Mouse (Mus musculus): ENCODE measurements around the gene Gatad2a. TPM values are rescaled to one million over a fixed set of nuclear protein-coding genes. Genes with fewer than 3 reads are reported as not detected.

The Gatad2a gene
- polyA plus RNA-seq, 1 experiment from 2014 or later = 43.6 TPM

GRCm38 (mm10) chr8:69870907-69871306 is 125.3 kb downstream of the Gatad2a start:
- no peak for ATAC-seq (ENCODE audit: insufficient number of reproducible peaks, low FRiP score, low TSS enrichment, low read depth)
- H3K27me3 ChIP-seq = no peaks in the 10 kb centered on the region
- no peak overlapping the region for H3K4me2 ChIP-seq (replicated peaks)
- WGBS = 82% methylated on average over 6 of the region's 6 CpGs
- no peak overlapping the region for H3K4me3 ChIP-seq (replicated peaks)
- no peak overlapping the region for H3K27ac ChIP-seq (replicated peaks)
- H3K9ac ChIP-seq = no peak overlapping the region
- H3K36me3 ChIP-seq = no peaks in the 10 kb centered on the region
- H3K9me3 ChIP-seq (replicated peaks) = no peaks in the 10 kb centered on the region
- H3K4me1 ChIP-seq = no peaks in the 10 kb centered on the region

GRCm38 (mm10) chr8:69870003-69870765 is 126.0 kb downstream of the Gatad2a start:
- Histone ChIP-seq H3K9ac (no peak overlapping the region), H3K4me3 (replicated peaks) (no peak overlapping the region), H3K4me1 (no peaks in the 10 kb centered on the region), H3K4me2 (replicated peaks) (no peak overlapping the region), H3K27me3 (no peaks in the 10 kb centered on the region), H3K9me3 (replicated peaks) (no peaks in the 10 kb centered on the region), H3K27ac (replicated peaks) (no peak overlapping the region), H3K36me3 (no peaks in the 10 kb centered on the region)
- no peak for ATAC-seq (ENCODE audit: insufficient number of reproducible peaks, low FRiP score, low TSS enrichment, low read depth)
- WGBS = 77% methylated on average over 11 of the region's 11 CpGs

- H3K4me3 ChIP-seq (replicated peaks) = no peak overlapping the region
- no peaks in the 10 kb centered on the region for H3K4me1 ChIP-seq
- no peak for ATAC-seq (ENCODE audit: insufficient number of reproducible peaks, low FRiP score, low TSS enrichment, low read depth)
- H3K27ac ChIP-seq (replicated peaks) = no peak overlapping the region
- no peaks in the 10 kb centered on the region for H3K27me3 ChIP-seq
- H3K9me3 ChIP-seq (replicated peaks) = no peaks in the 10 kb centered on the region
- H3K4me2 ChIP-seq (replicated peaks) = no peak overlapping the region
- H3K9ac ChIP-seq = no peak overlapping the region
- WGBS = 46% methylated on average over 5 of the region's 5 CpGs
- no peaks in the 10 kb centered on the region for H3K36me3 ChIP-seq
These were observed 128.4 kb downstream of the Gatad2a start for GRCm38 (mm10) chr8:69867696-69868326.

- Histone ChIP-seq H3K9me3 (replicated peaks) (no peaks in the 10 kb centered on the region), H3K4me2 (replicated peaks) (no peak overlapping the region), H3K9ac (no peak overlapping the region), H3K36me3 (no peaks in the 10 kb centered on the region), H3K4me1 (no peaks in the 10 kb centered on the region), H3K27ac (replicated peaks) (no peak overlapping the region), H3K4me3 (replicated peaks) (no peak overlapping the region), H3K27me3 (no peaks in the 10 kb centered on the region)
- WGBS = 68% methylated on average over 5 of the region's 5 CpGs
- no peak for ATAC-seq (ENCODE audit: insufficient number of reproducible peaks, low FRiP score, low TSS enrichment, low read depth)
These were observed 132.0 kb downstream of the Gatad2a start for GRCm38 (mm10) chr8:69864180-69864579.

GRCm38 (mm10) chr8:69863387-69864020 is 132.7 kb downstream of the Gatad2a start:
- H3K4me1 ChIP-seq = no peaks in the 10 kb centered on the region
- 83% methylated on average over 5 of the region's 5 CpGs for WGBS
- H3K9me3 ChIP-seq (replicated peaks) = no peaks in the 10 kb centered on the region
- no peak overlapping the region for H3K4me2 ChIP-seq (replicated peaks)
- ATAC-seq (ENCODE audit: insufficient number of reproducible peaks, low FRiP score, low TSS enrichment, low read depth) = no peak
- no peaks in the 10 kb centered on the region for H3K36me3 ChIP-seq
- H3K27me3 ChIP-seq = no peaks in the 10 kb centered on the region
- no peak overlapping the region for H3K27ac ChIP-seq (replicated peaks)
- no peak overlapping the region for H3K4me3 ChIP-seq (replicated peaks)
- H3K9ac ChIP-seq = no peak overlapping the region

GRCm38 (mm10) chr8:69861251-69861650 is 134.9 kb downstream of the Gatad2a start:
- no peak overlapping the region for H3K27ac ChIP-seq (replicated peaks)
- H3K4me3 ChIP-seq (replicated peaks) = no peak overlapping the region
- 57% methylated on average over 2 of the region's 2 CpGs for WGBS
- no peaks in the 10 kb centered on the region for H3K9me3 ChIP-seq (replicated peaks)
- no peaks in the 10 kb centered on the region for H3K4me1 ChIP-seq
- no peaks in the 10 kb centered on the region for H3K36me3 ChIP-seq
- ATAC-seq (ENCODE audit: insufficient number of reproducible peaks, low FRiP score, low TSS enrichment, low read depth) = no peak
- H3K9ac ChIP-seq = no peak overlapping the region
- no peaks in the 10 kb centered on the region for H3K27me3 ChIP-seq
- no peak overlapping the region for H3K4me2 ChIP-seq (replicated peaks)

- no peak overlapping the region for H3K27ac ChIP-seq (replicated peaks)
- no peak for ATAC-seq (ENCODE audit: insufficient number of reproducible peaks, low FRiP score, low TSS enrichment, low read depth)
- no peaks in the 10 kb centered on the region for H3K9me3 ChIP-seq (replicated peaks)
- H3K36me3 ChIP-seq = no peaks in the 10 kb centered on the region
- no peak overlapping the region for H3K4me2 ChIP-seq (replicated peaks)
- H3K9ac ChIP-seq = no peak overlapping the region
- no peaks in the 10 kb centered on the region for H3K4me1 ChIP-seq
- no peaks in the 10 kb centered on the region for H3K27me3 ChIP-seq
- 60% methylated on average over 4 of the region's 4 CpGs for WGBS
- no peak overlapping the region for H3K4me3 ChIP-seq (replicated peaks)
These were observed 135.4 kb downstream of the Gatad2a start for GRCm38 (mm10) chr8:69860807-69861206.

Other genes starting within 250 kb of the Gatad2a start
- 6.6 and 7.0 TPM in 2 replicates for gene Zfp963, start 246.4 kb downstream of the Gatad2a start, polyA plus RNA-seq (2015; fragmentation: Nextera tagmentation; extraction: Ambion mirVana)
- gene Gm20422, start 221.5 kb downstream of the Gatad2a start, polyA plus RNA-seq (2015; fragmentation: Nextera tagmentation; extraction: Ambion mirVana) = 0.84 TPM in 1 of 2 replicates, not detected in the other
- gene Atp13a1, start 205.2 kb downstream of the Gatad2a start, polyA plus RNA-seq (2015; fragmentation: Nextera tagmentation; extraction: Ambion mirVana) = 46.5 and 51.9 TPM in 2 replicates
- gene Zfp866, start 205.2 kb downstream of the Gatad2a start, polyA plus RNA-seq (2015; fragmentation: Nextera tagmentation; extraction: Ambion mirVana) = 28.2 and 30.6 TPM in 2 replicates
- gene Gmip, start 187.7 kb downstream of the Gatad2a start, polyA plus RNA-seq (2015; fragmentation: Nextera tagmentation; extraction: Ambion mirVana) = 9.4 and 9.5 TPM in 2 replicates
- 0.33 and 0.54 TPM in 2 replicates for gene Lpar2, start 174.0 kb downstream of the Gatad2a start, polyA plus RNA-seq (2015; fragmentation: Nextera tagmentation; extraction: Ambion mirVana)
- gene Pbx4, start 163.9 kb downstream of the Gatad2a start, polyA plus RNA-seq (2015; fragmentation: Nextera tagmentation; extraction: Ambion mirVana) = 9.6 and 19.4 TPM in 2 replicates
- gene Cilp2, start 108.7 kb downstream of the Gatad2a start, polyA plus RNA-seq (2015; fragmentation: Nextera tagmentation; extraction: Ambion mirVana) = 1.1 and 1.2 TPM in 2 replicates
- 3.6 and 4.0 TPM in 2 replicates for gene Tssk6, start 94.2 kb downstream of the Gatad2a start, polyA plus RNA-seq (2015; fragmentation: Nextera tagmentation; extraction: Ambion mirVana)
- 178 and 188 TPM in 2 replicates for gene Ndufa13, start 93.8 kb downstream of the Gatad2a start, polyA plus RNA-seq (2015; fragmentation: Nextera tagmentation; extraction: Ambion mirVana)
- gene Yjefn3, start 93.7 kb downstream of the Gatad2a start, polyA plus RNA-seq (2015; fragmentation: Nextera tagmentation; extraction: Ambion mirVana) = 4.0 and 5.3 TPM in 2 replicates
- gene Mau2, start 46.4 kb upstream of the Gatad2a start, polyA plus RNA-seq (2015; fragmentation: Nextera tagmentation; extraction: Ambion mirVana) = 52.7 and 61.3 TPM in 2 replicates
- gene Sugp1, start 46.4 kb upstream of the Gatad2a start, polyA plus RNA-seq (2015; fragmentation: Nextera tagmentation; extraction: Ambion mirVana) = 44.3 and 45.1 TPM in 2 replicates
- gene Tm6sf2, start 76.5 kb upstream of the Gatad2a start, polyA plus RNA-seq (2015; fragmentation: Nextera tagmentation; extraction: Ambion mirVana) = 1.4 and 2.1 TPM in 2 replicates
- 0.43 and 0.56 TPM in 2 replicates for gene Hapln4, start 87.1 kb upstream of the Gatad2a start, polyA plus RNA-seq (2015; fragmentation: Nextera tagmentation; extraction: Ambion mirVana)
- gene Ncan, start 124.5 kb upstream of the Gatad2a start, polyA plus RNA-seq (2015; fragmentation: Nextera tagmentation; extraction: Ambion mirVana) = 0.79 and 1.5 TPM in 2 replicates
- gene Nr2c2ap, start 134.9 kb upstream of the Gatad2a start, polyA plus RNA-seq (2015; fragmentation: Nextera tagmentation; extraction: Ambion mirVana) = 33.0 and 33.3 TPM in 2 replicates
- gene Rfxank, start 142.8 kb upstream of the Gatad2a start, polyA plus RNA-seq (2015; fragmentation: Nextera tagmentation; extraction: Ambion mirVana) = 18.9 and 22.2 TPM in 2 replicates
- 55.3 and 65.4 TPM in 2 replicates for gene Borcs8, start 143.1 kb upstream of the Gatad2a start, polyA plus RNA-seq (2015; fragmentation: Nextera tagmentation; extraction: Ambion mirVana)
- 9.1 and 12.4 TPM in 2 replicates for gene Mef2b, start 143.3 kb upstream of the Gatad2a start, polyA plus RNA-seq (2015; fragmentation: Nextera tagmentation; extraction: Ambion mirVana)
- 76.4 and 77.3 TPM in 2 replicates for gene Tmem161a, start 176.0 kb upstream of the Gatad2a start, polyA plus RNA-seq (2015; fragmentation: Nextera tagmentation; extraction: Ambion mirVana)
- gene Slc25a42, start 215.9 kb upstream of the Gatad2a start, polyA plus RNA-seq (2015; fragmentation: Nextera tagmentation; extraction: Ambion mirVana) = 6.7 and 8.9 TPM in 2 replicates
- gene Sugp2, start 237.8 kb upstream of the Gatad2a start, polyA plus RNA-seq (2015; fragmentation: Nextera tagmentation; extraction: Ambion mirVana) = 31.7 and 32.5 TPM in 2 replicates
- gene Armc6, start 238.1 kb upstream of the Gatad2a start, polyA plus RNA-seq (2015; fragmentation: Nextera tagmentation; extraction: Ambion mirVana) = 30.5 and 31.1 TPM in 2 replicates